Comparison of ENCODE assay signal across 9 mouse cellular contexts in genomic region chr13:14618724-14619123, GRCm38 (mm10). TPM values are rescaled to one million over a fixed set of nuclear protein-coding genes. Genes with fewer than 3 reads are reported as not detected.
A peak's percentile ranks its signal among the peaks of the same experiment; 100 is the strongest.
DNase-seq lines count a peak whose midpoint lies in the region; ATAC-seq and TF ChIP-seq lines count a peak whose summit lies in the region.
"Had no signal": no experiment of that assay in that cellular context is flagged by ENCODE, and none has a peak within 500 bp of the region (broad histone marks: within the 10 kb centered on the region; RNA-seq: fewer than 3 reads in every experiment).

No protein-coding gene starts in this region.

- H3K9me3 ChIP-seq in limb, embryonic 11.5 days (ENCODE audit: control insufficient read depth, low read length): no peaks in the 10 kb centered on the region
- H3K9me3 ChIP-seq in midbrain, postnatal 0 days (ENCODE audit: low read length): no peaks in the 10 kb centered on the region

- H3K4me2 ChIP-seq in limb, embryonic 11.5 days (ENCODE audit: low read depth, severe bottlenecking): no peak overlapping the region
- H3K4me2 ChIP-seq in midbrain, postnatal 0 days (ENCODE audit: low read depth, low read length, poor library complexity, severe bottlenecking): no peak overlapping the region

- H3K27ac ChIP-seq in limb, embryonic 11.5 days (replicated peaks; ENCODE audit: low read depth, low read length): no peak overlapping the region
- H3K27ac ChIP-seq in midbrain, postnatal 0 days (ENCODE audit: low read depth, low read length): no peak overlapping the region
- H3K27ac ChIP-seq: macrophage had no signal

- TF ChIP-seq CTCF in midbrain, postnatal 0 days (IDR thresholded peaks at IDR 0.05): peak; percentile 98

- H3K9ac ChIP-seq in limb, embryonic 11.5 days (ENCODE audit: low read length): no peak overlapping the region
- no peak overlapping the region for H3K9ac ChIP-seq in midbrain, postnatal 0 days (replicated peaks; ENCODE audit: low read length, poor library complexity, severe bottlenecking)

- no peaks in the 10 kb centered on the region for H3K27me3 ChIP-seq in limb, embryonic 11.5 days (ENCODE audit: control insufficient read depth, insufficient read depth, low read length)
- no peaks in the 10 kb centered on the region for H3K27me3 ChIP-seq in midbrain, postnatal 0 days (ENCODE audit: insufficient read depth, low read length)

- peaks cover 11% of the 10 kb centered on the region; the same call in 1 of the 2 replicates for H3K36me3 ChIP-seq in limb, embryonic 11.5 days (ENCODE audit: control insufficient read depth, insufficient read depth, low read length)
- peaks cover 25% of the 10 kb centered on the region for H3K36me3 ChIP-seq in midbrain, postnatal 0 days (ENCODE audit: insufficient read depth, low read length)

- H3K4me3 ChIP-seq in limb, embryonic 11.5 days (ENCODE audit: low read depth, low read length): no peak overlapping the region
- no peak overlapping the region for H3K4me3 ChIP-seq in midbrain, postnatal 0 days (ENCODE audit: low read depth, low read length)

- DNase-seq in ovary, postnatal 10 days (ENCODE audit: low spot score): peak; percentile 5
- no peak for DNase-seq in ovary, adult 18-20 months (ENCODE audit: low spot score)
- peak; percentile 79 for DNase-seq in cerebellum, adult 9-10 months
- DNase-seq in frontal cortex, adult 2 months (ENCODE audit: extremely low spot score in 1 of 2, low spot score in 1 of 2): peak; percentile 26 to 77
- DNase-seq in kidney, adult 18-20 months: peak; percentile 78
- DNase-seq in limb, embryonic 11.5 days (ENCODE audit: low spot score): peak; percentile 76
- peak; percentile 56 for DNase-seq in midbrain, postnatal 0 days (ENCODE audit: low spot score)
- DNase-seq in spleen, postnatal 36 days (ENCODE audit: low spot score in 2 of 2): peak; percentile 53 to 67

- ATAC-seq in limb, embryonic 11.5 days (ENCODE audit: insufficient number of reproducible peaks, low FRiP score, low TSS enrichment, low read depth): no peak
- ATAC-seq in midbrain, postnatal 0 days (ENCODE audit: low FRiP score): peak; percentile 36

- 57% methylated on average over 2 of the region's 2 CpGs for WGBS in limb, embryonic 11.5 days
- 42% methylated on average over 2 of the region's 2 CpGs for WGBS in midbrain, postnatal 0 days

- H3K4me1 ChIP-seq in limb, embryonic 11.5 days (ENCODE audit: control insufficient read depth, insufficient read depth, low read length): no peaks in the 10 kb centered on the region
- H3K4me1 ChIP-seq in midbrain, postnatal 0 days (ENCODE audit: insufficient read depth, low read length): no peaks in the 10 kb centered on the region

RNA-seq across cellular contexts. Expression of gene Psma2, which starts 5.7 kb away (rescaled TPM):
- 67.7 and 68.3 TPM in 2 replicates for polyA plus RNA-seq in frontal cortex, adult 2 months (2012; rRNA removed)
- polyA plus RNA-seq in limb, embryonic 11.5 days (2014; fragmentation: Nextera tagmentation; extraction: Ambion mirVana): 219 and 232 TPM in 2 replicates
- 74.8 and 81.4 TPM in 2 replicates for total RNA-seq in midbrain, postnatal 0 days (2014; rRNA removed)
- 166 and 175 TPM in 2 replicates for polyA plus RNA-seq in midbrain, postnatal 0 days (2015; fragmentation: Nextera tagmentation; extraction: Ambion mirVana)

RNA-seq across cellular contexts. Expression of gene Mrpl32, which starts 5.8 kb away (rescaled TPM):
- polyA plus RNA-seq in frontal cortex, adult 2 months (2012; rRNA removed): 32.8 and 33.1 TPM in 2 replicates
- 117 and 123 TPM in 2 replicates for polyA plus RNA-seq in limb, embryonic 11.5 days (2014; fragmentation: Nextera tagmentation; extraction: Ambion mirVana)
- 22.7 and 27.5 TPM in 2 replicates for total RNA-seq in midbrain, postnatal 0 days (2014; rRNA removed)
- polyA plus RNA-seq in midbrain, postnatal 0 days (2015; fragmentation: Nextera tagmentation; extraction: Ambion mirVana): 102 and 104 TPM in 2 replicates

RNA-seq across cellular contexts. Expression of gene AW209491, which starts 11.2 kb away (rescaled TPM):
- 15.6 and 16.7 TPM in 2 replicates for polyA plus RNA-seq in frontal cortex, adult 2 months (2012; rRNA removed)
- polyA plus RNA-seq in limb, embryonic 11.5 days (2014; fragmentation: Nextera tagmentation; extraction: Ambion mirVana): 35.0 and 35.2 TPM in 2 replicates
- total RNA-seq in midbrain, postnatal 0 days (2014; rRNA removed): 9.2 and 14.6 TPM in 2 replicates
- 32.1 and 32.3 TPM in 2 replicates for polyA plus RNA-seq in midbrain, postnatal 0 days (2015; fragmentation: Nextera tagmentation; extraction: Ambion mirVana)
